Mouse (Mus musculus): ENCODE measurements around the gene Lce3e. TPM values are rescaled to one million over a fixed set of nuclear protein-coding genes. Genes with fewer than 3 reads are reported as not detected.

The Lce3e gene
- polyA plus RNA-seq, 1 experiment from 2014 or later, result not detected

DNA sequence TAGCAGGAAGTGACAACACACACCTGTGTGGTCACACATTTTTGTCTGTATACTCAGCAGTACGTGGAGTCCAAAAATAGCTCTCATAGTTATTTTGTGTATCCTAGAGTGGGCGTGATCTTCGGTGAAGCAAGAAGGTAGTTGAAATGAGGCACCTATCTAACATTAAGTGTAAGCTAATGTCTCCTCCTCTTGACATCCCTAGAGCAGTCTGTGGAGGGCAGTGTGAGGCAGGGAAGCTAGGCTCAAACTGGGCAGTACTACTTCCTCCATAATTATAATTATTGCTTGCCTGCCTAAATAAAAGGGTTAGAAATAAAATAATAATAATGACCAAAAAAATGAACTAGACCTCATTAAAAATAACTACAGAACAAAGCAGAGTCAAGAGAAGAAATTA lies 33.8 kb downstream of the Lce3e start:
- Histone ChIP-seq H3K4me3 (ENCODE audit: low read depth, low read length) (no peak overlapping the region), H3K27me3 (replicated peaks; ENCODE audit: control insufficient read depth, insufficient read depth, low read length) (no peaks in the 10 kb centered on the region), H3K4me2 (ENCODE audit: low read length) (no peak overlapping the region), H3K9me3 (ENCODE audit: control insufficient read depth, low read length) (no peaks in the 10 kb centered on the region), H3K4me1 (replicated peaks; ENCODE audit: control insufficient read depth, insufficient read depth, low read length) (no peaks in the 10 kb centered on the region), H3K9ac (ENCODE audit: low read length) (no peak overlapping the region), H3K36me3 (ENCODE audit: control insufficient read depth, insufficient read depth, low read length) (no peaks in the 10 kb centered on the region), H3K27ac (ENCODE audit: low read depth) (no peak overlapping the region)
- DNase-seq (ENCODE audit: low spot score), result no peak
- WGBS, result 72% methylated on average over 3 of the region's 3 CpGs
- ATAC-seq (replicated peaks; ENCODE audit: low FRiP score, low TSS enrichment, low read depth), result no peak

DNA sequence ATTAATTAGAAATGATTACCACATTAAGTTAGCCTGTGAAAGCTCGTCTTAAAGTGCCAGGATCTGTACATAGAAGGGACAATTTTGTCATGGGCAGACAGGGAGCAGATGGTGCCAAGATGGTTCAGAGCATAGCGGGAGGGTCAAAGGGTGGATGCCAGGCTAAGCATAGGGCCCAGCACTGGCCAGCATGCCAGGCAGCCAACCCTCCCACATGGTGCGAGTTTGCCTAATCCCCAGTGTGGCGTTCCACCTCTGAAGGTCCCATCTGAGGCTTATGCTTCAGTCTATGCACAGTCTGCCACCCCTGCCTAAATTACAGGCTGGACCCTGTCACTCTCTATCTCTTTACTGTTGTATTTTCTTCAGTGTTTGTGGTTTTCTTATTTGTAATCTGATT lies 36.0 kb downstream of the Lce3e start:
- DNase-seq (ENCODE audit: low spot score), result no peak
- H3K4me3 ChIP-seq (ENCODE audit: low read depth, low read length), result no peak overlapping the region
- H3K4me2 ChIP-seq (ENCODE audit: low read length), result no peak overlapping the region
- WGBS, result 68% methylated on average over 4 of the region's 4 CpGs
- H3K27me3 ChIP-seq (replicated peaks; ENCODE audit: control insufficient read depth, insufficient read depth, low read length), result no peaks in the 10 kb centered on the region
- no peak for ATAC-seq (replicated peaks; ENCODE audit: low FRiP score, low TSS enrichment, low read depth)
- H3K27ac ChIP-seq (ENCODE audit: low read depth), result no peak overlapping the region
- no peaks in the 10 kb centered on the region for H3K4me1 ChIP-seq (replicated peaks; ENCODE audit: control insufficient read depth, insufficient read depth, low read length)
- no peaks in the 10 kb centered on the region for H3K9me3 ChIP-seq (ENCODE audit: control insufficient read depth, low read length)
- no peaks in the 10 kb centered on the region for H3K36me3 ChIP-seq (ENCODE audit: control insufficient read depth, insufficient read depth, low read length)
- H3K9ac ChIP-seq (ENCODE audit: low read length), result no peak overlapping the region

DNA sequence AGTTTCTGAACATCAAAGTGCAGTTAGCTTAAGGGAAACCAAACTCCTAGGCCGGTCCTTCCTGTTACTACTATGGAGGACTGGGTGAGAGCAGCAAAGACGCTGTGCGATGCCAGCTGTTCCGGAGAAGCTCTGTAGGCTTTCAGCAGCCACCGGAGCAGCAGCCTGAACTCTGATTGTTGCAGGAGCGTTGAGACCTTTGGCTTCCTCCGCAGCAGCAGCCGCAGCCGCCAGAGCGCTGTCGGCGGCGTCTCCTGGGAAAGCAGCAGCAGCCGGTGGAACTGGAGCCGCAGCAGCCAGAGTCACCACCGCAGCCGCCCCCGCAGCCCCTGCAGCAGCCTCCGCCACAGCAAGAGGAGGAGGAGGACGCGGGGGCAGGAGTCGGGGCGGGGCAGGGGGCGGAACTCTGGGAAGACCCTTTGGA lies 47.5 kb downstream of the Lce3e start:
- H3K9me3 ChIP-seq (ENCODE audit: control insufficient read depth, low read length), result no peaks in the 10 kb centered on the region
- ATAC-seq (replicated peaks; ENCODE audit: low FRiP score, low TSS enrichment, low read depth) (peak; percentile 66; the same call in 1 of the 2 replicates), DNase-seq (ENCODE audit: low spot score) (peak; percentile 80)
- peak overlapping the region; percentile 38 for H3K4me3 ChIP-seq (ENCODE audit: low read depth, low read length)
- no peaks in the 10 kb centered on the region for H3K36me3 ChIP-seq (ENCODE audit: control insufficient read depth, insufficient read depth, low read length)
- no peaks in the 10 kb centered on the region for H3K4me1 ChIP-seq (replicated peaks; ENCODE audit: control insufficient read depth, insufficient read depth, low read length)
- peak overlapping the region; percentile 28 for H3K9ac ChIP-seq (ENCODE audit: low read length)
- WGBS, result 1% methylated on average over 24 of the region's 24 CpGs
- no peaks in the 10 kb centered on the region for H3K27me3 ChIP-seq (replicated peaks; ENCODE audit: control insufficient read depth, insufficient read depth, low read length)
- no peak overlapping the region for H3K27ac ChIP-seq (ENCODE audit: low read depth)
- H3K4me2 ChIP-seq (ENCODE audit: low read length), result peak overlapping the region; percentile 57

DNA sequence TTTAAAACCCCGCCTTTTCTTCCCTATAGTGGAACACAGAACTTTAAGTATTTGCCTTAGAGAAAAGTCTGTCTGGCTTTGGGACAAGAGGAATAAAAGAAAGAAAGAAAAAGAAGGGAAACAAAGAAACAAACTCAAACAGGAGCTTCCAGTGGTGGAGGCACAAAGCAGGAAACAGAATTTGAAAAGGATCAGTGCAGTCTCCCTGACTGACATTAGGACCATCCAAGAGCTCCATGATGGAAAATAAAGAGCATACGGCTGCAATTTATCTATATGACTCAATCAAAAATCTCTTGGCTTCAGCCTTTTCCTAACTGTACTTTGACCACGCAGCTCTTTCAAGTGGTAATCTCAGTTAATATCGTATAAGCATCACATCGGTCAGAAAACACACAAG lies 48.0 kb downstream of the Lce3e start:
- no peaks in the 10 kb centered on the region for H3K36me3 ChIP-seq (ENCODE audit: control insufficient read depth, insufficient read depth, low read length)
- H3K27me3 ChIP-seq (replicated peaks; ENCODE audit: control insufficient read depth, insufficient read depth, low read length), result no peaks in the 10 kb centered on the region
- WGBS, result 28% methylated on average over 5 of the region's 5 CpGs
- H3K9ac ChIP-seq (ENCODE audit: low read length), result peak overlapping the region; percentile 28; the same call in 1 of the 2 replicates
- ATAC-seq (replicated peaks; ENCODE audit: low FRiP score, low TSS enrichment, low read depth) (no peak), DNase-seq (ENCODE audit: low spot score) (no peak)
- H3K4me2 ChIP-seq (ENCODE audit: low read length), result peak overlapping the region; percentile 57
- no peaks in the 10 kb centered on the region for H3K4me1 ChIP-seq (replicated peaks; ENCODE audit: control insufficient read depth, insufficient read depth, low read length)
- peak overlapping the region; percentile 38 for H3K4me3 ChIP-seq (ENCODE audit: low read depth, low read length)
- H3K27ac ChIP-seq (ENCODE audit: low read depth), result no peak overlapping the region
- no peaks in the 10 kb centered on the region for H3K9me3 ChIP-seq (ENCODE audit: control insufficient read depth, low read length)

DNA sequence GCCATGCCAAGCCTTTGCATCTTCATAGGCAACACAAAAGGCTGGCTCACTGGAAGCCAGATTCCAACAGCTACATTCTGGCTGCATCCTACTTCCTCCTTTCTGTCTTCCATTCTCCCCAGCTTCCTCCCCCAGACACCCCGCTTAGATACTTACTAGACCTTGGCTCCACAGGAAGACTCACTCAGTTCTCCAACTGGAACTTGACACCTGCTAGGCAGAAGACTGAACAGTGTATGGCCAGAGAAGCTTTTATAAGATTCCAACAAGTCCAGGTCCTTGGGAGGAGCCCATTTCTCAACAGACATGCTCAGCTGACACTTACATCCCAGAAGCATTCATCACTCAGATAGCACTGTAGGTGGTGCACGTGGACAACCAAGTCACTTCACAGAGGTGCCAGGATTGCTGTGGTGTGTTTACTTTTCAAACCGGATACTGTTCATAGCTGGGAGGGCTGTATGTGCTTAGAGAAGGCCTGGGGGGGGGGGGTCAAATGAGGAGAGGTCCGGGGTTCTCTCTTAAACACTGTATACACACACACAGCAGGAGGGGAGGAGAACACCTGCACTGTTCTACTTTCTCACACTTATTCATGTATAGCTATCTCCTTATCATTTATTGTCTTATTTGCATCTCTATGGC lies 48.7 kb downstream of the Lce3e start, which contains the start of gene Crct1:
Crct1 (minus strand) TSS at position 228 of the 645 bp plus-strand sequence.
- peak within 1 kb of the TSS; percentile 28 for H3K9ac ChIP-seq (ENCODE audit: low read length)
- H3K4me1 ChIP-seq (replicated peaks; ENCODE audit: control insufficient read depth, insufficient read depth, low read length), result no peaks in the 10 kb centered on the region
- no peak for ATAC-seq (replicated peaks; ENCODE audit: low FRiP score, low TSS enrichment, low read depth)
- no peaks in the 10 kb centered on the region for H3K9me3 ChIP-seq (ENCODE audit: control insufficient read depth, low read length)
- no peak for DNase-seq (ENCODE audit: low spot score)
- no peaks in the 10 kb centered on the region for H3K27me3 ChIP-seq (replicated peaks; ENCODE audit: control insufficient read depth, insufficient read depth, low read length)
- WGBS, result 37% methylated on average over 4 of the region's 4 CpGs
- H3K4me2 ChIP-seq (ENCODE audit: low read length), result peak within 1 kb of the TSS; percentile 57
- no peaks in the 10 kb centered on the region for H3K36me3 ChIP-seq (ENCODE audit: control insufficient read depth, insufficient read depth, low read length)
- H3K4me3 ChIP-seq (ENCODE audit: low read depth, low read length), result peak within 1 kb of the TSS; percentile 38
- H3K27ac ChIP-seq (ENCODE audit: low read depth), result no peak within 1 kb of the TSS

Other genes with a start within 250 kb of the Lce3e start
- not detected in 2 replicates for gene Lce1f, start 246.7 kb upstream of the Lce3e start, polyA plus RNA-seq (2014; fragmentation: Nextera tagmentation; extraction: Ambion mirVana)
- not detected in 2 replicates for gene Gm38119, start 228.0 kb upstream of the Lce3e start, polyA plus RNA-seq (2014; fragmentation: Nextera tagmentation; extraction: Ambion mirVana)
- not detected in 2 replicates for gene Lce1g, start 214.7 kb upstream of the Lce3e start, polyA plus RNA-seq (2014; fragmentation: Nextera tagmentation; extraction: Ambion mirVana)
- gene Lce1h, start 202.0 kb upstream of the Lce3e start, polyA plus RNA-seq (2014; fragmentation: Nextera tagmentation; extraction: Ambion mirVana), result not detected in 2 replicates
- not detected in 2 replicates for gene Lce1i, start 188.2 kb upstream of the Lce3e start, polyA plus RNA-seq (2014; fragmentation: Nextera tagmentation; extraction: Ambion mirVana)
- not detected in 2 replicates for gene Lce1j, start 176.5 kb upstream of the Lce3e start, polyA plus RNA-seq (2014; fragmentation: Nextera tagmentation; extraction: Ambion mirVana)
- not detected in 2 replicates for gene Lce1k, start 159.2 kb upstream of the Lce3e start, polyA plus RNA-seq (2014; fragmentation: Nextera tagmentation; extraction: Ambion mirVana)
- gene Kprp, start 139.8 kb upstream of the Lce3e start, polyA plus RNA-seq (2014; fragmentation: Nextera tagmentation; extraction: Ambion mirVana), result not detected in 2 replicates
- gene Lce1l, start 115.8 kb upstream of the Lce3e start, polyA plus RNA-seq (2014; fragmentation: Nextera tagmentation; extraction: Ambion mirVana), result not detected in 2 replicates
- not detected in 2 replicates for gene 2310050C09Rik, start 96.8 kb upstream of the Lce3e start, polyA plus RNA-seq (2014; fragmentation: Nextera tagmentation; extraction: Ambion mirVana)
- gene Lce3a, start 40.8 kb upstream of the Lce3e start, polyA plus RNA-seq (2014; fragmentation: Nextera tagmentation; extraction: Ambion mirVana), result not detected in 2 replicates
- gene Lce3b, start 34.1 kb upstream of the Lce3e start, polyA plus RNA-seq (2014; fragmentation: Nextera tagmentation; extraction: Ambion mirVana), result not detected in 2 replicates
- gene Lce3c, start 22.6 kb upstream of the Lce3e start, polyA plus RNA-seq (2014; fragmentation: Nextera tagmentation; extraction: Ambion mirVana), result 0.35 TPM in 1 of 2 replicates, not detected in the other
- not detected in 2 replicates for gene Lce3d, start 9.7 kb upstream of the Lce3e start, polyA plus RNA-seq (2014; fragmentation: Nextera tagmentation; extraction: Ambion mirVana)
- gene Lce3f, start 25.2 kb downstream of the Lce3e start, polyA plus RNA-seq (2014; fragmentation: Nextera tagmentation; extraction: Ambion mirVana), result not detected in 2 replicates
- gene Crct1, start 48.6 kb downstream of the Lce3e start, polyA plus RNA-seq (2014; fragmentation: Nextera tagmentation; extraction: Ambion mirVana), result not detected in 2 replicates
- not detected in 2 replicates for gene Lce1m, start 52.0 kb downstream of the Lce3e start, polyA plus RNA-seq (2014; fragmentation: Nextera tagmentation; extraction: Ambion mirVana)
- gene Gm4858, start 101.8 kb downstream of the Lce3e start, polyA plus RNA-seq (2014; fragmentation: Nextera tagmentation; extraction: Ambion mirVana), result not detected in 2 replicates
- gene Crnn, start 177.7 kb downstream of the Lce3e start, polyA plus RNA-seq (2014; fragmentation: Nextera tagmentation; extraction: Ambion mirVana), result not detected in 2 replicates
- gene Flg2, start 230.2 kb downstream of the Lce3e start, polyA plus RNA-seq (2014; fragmentation: Nextera tagmentation; extraction: Ambion mirVana), result not detected in 2 replicates